Mouse (Mus musculus) embryonic stem cell, embryonic (primary cell): Measurements from ENCODE around the gene Srl.

Source experiments
- CTCF ChIA-PET, 4 experiments: fragments of 300-600 bp in 2 of 4; fragments of 350-600 bp in 2 of 4; sonication (Branson Sonifier 250); formaldehyde crosslinking; loops; one replicate each; lab custom pipeline; 2022; ENCODE audit warnings: inconsistent platforms in 2 of 4; lab: Charles Lee
- POLR2A ChIA-PET, 4 experiments: fragments of 300-600 bp in 2 of 4; fragments of 350-600 bp in 2 of 4; sonication (Branson Sonifier 250); formaldehyde crosslinking; loops; one replicate each; lab custom pipeline; 2022; ENCODE audit warnings: antibody characterized with exemption in 4 of 4, inconsistent platforms in 1 of 4; lab: Charles Lee

Srl gene

DNA sequence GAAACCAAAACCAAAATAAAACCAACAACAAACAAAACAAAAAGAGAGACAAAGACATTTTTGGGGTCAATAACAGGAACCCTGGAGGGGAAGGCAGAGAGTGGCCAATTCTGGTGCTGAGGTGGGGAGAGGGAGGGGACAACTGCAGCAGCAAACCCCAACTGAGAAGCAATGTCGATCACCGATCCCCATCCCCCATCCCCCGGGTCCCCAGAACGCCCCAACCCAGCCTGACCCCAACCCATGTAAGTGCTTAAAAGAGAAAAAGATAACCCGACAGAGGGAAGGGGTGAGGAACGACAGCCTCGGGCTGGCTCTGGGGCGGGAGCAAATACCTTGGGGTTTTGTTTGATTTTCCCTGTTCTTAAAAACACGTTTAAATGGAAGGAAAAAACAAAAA lies 3.2 kb upstream of the Srl start:
- POLR2A ChIA-PET: interaction anchor here in 3 of 4 experiments (0.8 to 2.1 kb wide), 9 partner anchors 12 to 335 kb away, joined by 3 to 28 read pairs (median 5); partner anchors contain the start of genes Pam16 (in 1 of the 3), Tfap4 (in 1 of the 3) and Ubald1 (in 1 of the 3)
- CTCF ChIA-PET: interaction anchor here in 3 of 4 experiments (0.6 to 2.8 kb wide), 6 partner anchors 11 to 490 kb away, joined by 3 to 9 read pairs (median 4); partner anchors contain the start of gene Tfap4 (in 2 of the 3)

DNA sequence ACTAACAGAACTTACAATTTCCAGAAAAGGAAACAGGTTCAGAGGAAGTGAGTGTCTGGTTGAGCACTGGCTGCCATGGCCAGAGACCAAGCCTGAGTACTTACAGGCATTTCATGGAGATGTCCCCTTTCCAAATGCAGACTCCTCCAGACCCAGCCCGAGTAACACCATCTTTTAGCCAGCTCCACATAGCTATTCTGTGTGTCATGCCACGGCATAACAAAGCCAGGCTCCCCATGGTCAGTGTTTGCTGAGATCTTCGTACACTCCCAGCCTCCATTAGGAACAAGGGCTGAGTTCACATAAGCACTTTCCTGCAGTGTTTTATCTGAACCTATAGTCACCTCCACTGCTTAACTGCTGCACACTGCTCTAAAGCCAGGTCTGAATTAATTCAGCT lies 1.6 kb upstream of the Srl start:
- ChIA-PET POLR2A (interaction anchor here (0.5 to 7.4 kb wide), 29 partner anchors 10 to 362 kb away, joined by 3 to 169 read pairs (median 4); partner anchors contain the start of genes Tfap4 (in 3 of the 4), Hmox2 (in 1 of the 4) and Pam16 (in 1 of the 4)), CTCF (interaction anchor here (0.6 to 5.7 kb wide), 17 partner anchors 9 to 276 kb away, joined by 3 to 46 read pairs (median 11); partner anchors contain the start of gene Tfap4 (in 2 of the 4))

DNA sequence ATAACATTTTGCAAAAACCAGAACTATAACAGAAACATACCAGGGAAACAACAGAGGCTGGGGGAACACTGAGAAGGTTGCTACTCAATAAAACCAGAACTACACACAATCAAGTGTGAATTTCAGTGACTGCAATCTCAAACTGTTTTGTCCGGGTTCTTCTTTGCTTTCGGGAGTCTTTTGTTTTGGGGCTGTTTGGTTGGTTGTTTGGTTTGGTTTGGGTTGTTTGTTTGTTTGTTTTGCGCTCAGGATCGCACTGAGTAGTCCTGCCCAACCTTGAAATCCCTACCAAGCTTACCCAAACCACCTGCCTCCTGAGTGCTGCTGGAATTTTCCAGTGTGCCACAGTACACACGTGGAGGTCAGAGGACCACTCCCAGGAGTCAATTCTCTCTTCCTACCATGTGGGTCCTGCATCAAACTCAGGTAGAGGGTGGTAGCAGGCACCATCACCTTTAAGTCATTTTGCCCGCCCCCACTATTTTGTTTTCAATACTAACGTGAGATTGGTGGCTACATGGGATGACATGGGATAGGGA lies 689 bp upstream of the Srl start:
- POLR2A ChIA-PET: interaction anchor here (0.5 to 7.4 kb wide), 112 partner anchors 9 to 603 kb away, joined by 3 to 169 read pairs (median 4); partner anchors contain the start of genes Coro7 (in 3 of the 4), Tfap4 (in 3 of the 4), Hmox2 (in 2 of the 4) and Pam16 (in 2 of the 4)
- CTCF ChIA-PET: interaction anchor here (0.5 to 5.7 kb wide), 63 partner anchors 9 to 695 kb away, joined by 3 to 46 read pairs (median 4); partner anchors contain the start of genes Tfap4 (in 3 of the 4), Slx4 (in 1 of the 4) and Zfp174 (in 1 of the 4)

DNA sequence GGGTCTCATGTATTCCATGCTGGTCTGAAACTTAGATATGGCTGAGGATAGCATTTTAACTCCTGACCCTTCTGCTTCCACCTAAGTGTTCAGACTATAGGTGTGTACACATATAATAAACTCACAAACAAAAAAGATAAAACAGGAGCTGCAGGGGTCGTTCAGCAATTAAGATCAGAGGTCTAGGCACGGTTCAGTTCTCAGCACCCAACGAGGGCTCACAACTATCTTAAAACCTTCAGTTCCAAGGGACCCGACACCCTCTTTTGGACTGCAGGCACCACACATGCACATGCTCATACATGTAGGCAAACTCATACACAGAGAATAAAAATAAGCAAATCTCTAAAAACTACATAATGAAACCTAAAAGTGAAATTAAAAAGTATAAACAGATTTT lies 583 bp downstream of the Srl start:
- CTCF ChIA-PET: interaction anchor here (0.5 to 5.7 kb wide), 37 partner anchors 8 to 797 kb away, joined by 3 to 46 read pairs (median 7); partner anchors contain the start of genes Tfap4 (in 3 of the 4) and Slx4 (in 1 of the 4)
- POLR2A ChIA-PET: interaction anchor here (0.6 to 7.4 kb wide), 65 partner anchors 8 to 668 kb away, joined by 3 to 169 read pairs (median 4); partner anchors contain the start of genes Coro7 (in 3 of the 4), Tfap4 (in 3 of the 4), Glis2 (in 2 of the 4) and Pam16 (in 2 of the 4)

DNA sequence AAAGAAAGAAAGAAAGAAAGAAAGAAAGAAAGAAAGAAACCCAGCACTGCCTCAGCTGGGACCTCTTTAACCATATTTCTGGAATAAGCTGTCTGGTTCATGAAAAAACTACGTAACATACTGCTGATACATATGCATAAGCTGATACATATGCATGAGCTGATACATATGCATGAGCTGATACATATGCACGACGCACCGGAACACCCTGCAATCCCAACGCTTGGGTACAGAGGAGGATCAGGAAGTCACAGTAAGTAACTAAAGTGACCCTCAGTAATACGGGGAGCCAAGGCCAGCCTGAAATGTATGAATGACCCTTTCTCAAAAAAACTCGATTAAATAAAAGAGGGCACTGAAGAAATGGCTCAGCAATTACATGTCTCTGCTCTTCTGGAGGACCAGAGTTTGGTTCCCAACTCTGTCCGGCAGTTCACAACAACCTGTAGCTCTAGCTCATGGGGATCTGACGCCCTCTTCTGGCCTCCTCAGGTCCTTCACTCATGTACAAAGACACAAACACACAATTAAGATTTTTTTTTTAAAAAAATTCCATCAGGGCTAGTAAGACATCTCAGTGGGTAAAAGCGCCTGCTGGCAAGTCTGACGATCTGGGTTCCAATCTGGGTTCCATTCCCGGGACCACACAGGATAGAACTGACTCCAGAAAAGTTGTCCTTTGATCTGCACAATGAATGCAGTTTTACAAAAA lies 1.4 kb downstream of the Srl start:
- ChIA-PET CTCF (interaction anchor here (0.5 to 5.7 kb wide), 39 partner anchors 9 to 442 kb away, joined by 3 to 46 read pairs (median 4); partner anchors contain the start of gene Tfap4 (in 2 of the 4)), POLR2A (interaction anchor here in 3 of 4 experiments (0.6 to 7.4 kb wide), 35 partner anchors 9 to 693 kb away, joined by 3 to 169 read pairs (median 4); partner anchors contain the start of genes Tfap4 (in 3 of the 3), Glis2 (in 2 of the 3), Pam16 (in 1 of the 3) and Ubald1 (in 1 of the 3))

DNA sequence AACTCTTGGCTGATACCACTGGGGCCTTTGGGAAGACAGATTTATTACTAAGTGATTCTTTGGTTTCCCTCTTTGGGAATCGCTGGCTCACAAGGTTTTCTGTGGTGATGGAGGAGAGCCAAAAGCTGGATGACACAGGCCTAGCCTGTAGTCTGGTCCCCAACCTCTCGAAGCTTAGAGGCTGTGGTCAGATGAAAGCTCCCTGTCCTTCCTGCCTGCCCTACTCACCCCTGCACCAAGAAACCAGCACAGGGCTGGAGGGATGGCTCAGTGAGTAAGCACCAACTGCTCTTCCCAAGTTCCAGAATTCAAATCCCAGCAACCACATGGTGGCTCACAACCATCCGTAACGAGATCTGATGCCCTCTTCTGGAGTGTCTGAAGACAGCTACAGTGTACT lies 2.1 kb downstream of the Srl start:
- ChIA-PET POLR2A (interaction anchor here in 3 of 4 experiments (0.7 to 7.4 kb wide), 32 partner anchors 9 to 692 kb away, joined by 3 to 169 read pairs (median 5); partner anchors contain the start of genes Tfap4 (in 3 of the 3), Glis2 (in 1 of the 3), Pam16 (in 1 of the 3) and Ubald1 (in 1 of the 3)), CTCF (interaction anchor here (0.5 to 5.7 kb wide), 33 partner anchors 9 to 341 kb away, joined by 3 to 46 read pairs (median 4); partner anchors contain the start of gene Tfap4 (in 2 of the 4))

DNA sequence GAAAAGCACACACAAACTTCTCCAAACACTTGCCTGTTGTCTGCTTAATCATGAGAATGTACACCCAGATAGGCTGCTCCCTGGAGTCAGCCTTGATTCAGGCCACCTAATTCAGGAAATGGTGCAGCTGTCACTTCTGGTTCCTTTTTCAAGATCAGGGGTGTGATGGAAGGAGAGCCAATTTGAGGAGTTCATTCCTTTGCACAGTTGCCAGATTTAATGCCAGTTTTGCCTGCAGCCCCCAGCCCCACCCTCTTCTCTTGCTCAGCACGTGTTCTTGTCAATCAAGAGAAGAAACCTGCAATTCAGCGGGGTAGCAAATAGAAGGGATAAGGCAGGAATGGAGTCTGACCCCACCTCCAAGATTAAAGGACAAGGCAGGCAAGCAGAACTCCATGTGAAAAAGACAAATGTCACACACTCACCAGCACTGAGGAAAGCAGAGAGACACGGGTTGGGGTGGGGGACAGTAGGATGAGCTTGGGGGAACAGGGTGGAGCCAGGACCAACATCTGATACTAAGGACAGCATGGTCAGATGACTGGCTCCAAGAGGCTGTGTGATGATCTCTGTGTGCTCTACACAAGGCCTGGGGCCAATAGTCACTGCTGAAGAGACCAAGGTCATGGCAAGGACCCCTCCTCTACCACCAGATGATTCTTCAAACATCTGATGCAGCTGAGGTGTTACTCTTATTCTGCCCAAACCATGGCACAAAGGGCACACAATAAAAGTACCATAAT lies 3.8 kb downstream of the Srl start:
- POLR2A ChIA-PET: interaction anchor here in 2 of 4 experiments (6.7 to 7.4 kb wide), 2 partner anchors 18 to 41 kb away, joined by 84 to 169 read pairs; partner anchors contain the start of gene Tfap4 (in 1 of the 2)
- CTCF ChIA-PET: interaction anchor here in 1 of 4 experiments (3.2 to 5.7 kb wide), 2 partner anchors 48 to 221 kb away, joined by 32 to 46 read pairs; no protein-coding TSS in a partner anchor

DNA sequence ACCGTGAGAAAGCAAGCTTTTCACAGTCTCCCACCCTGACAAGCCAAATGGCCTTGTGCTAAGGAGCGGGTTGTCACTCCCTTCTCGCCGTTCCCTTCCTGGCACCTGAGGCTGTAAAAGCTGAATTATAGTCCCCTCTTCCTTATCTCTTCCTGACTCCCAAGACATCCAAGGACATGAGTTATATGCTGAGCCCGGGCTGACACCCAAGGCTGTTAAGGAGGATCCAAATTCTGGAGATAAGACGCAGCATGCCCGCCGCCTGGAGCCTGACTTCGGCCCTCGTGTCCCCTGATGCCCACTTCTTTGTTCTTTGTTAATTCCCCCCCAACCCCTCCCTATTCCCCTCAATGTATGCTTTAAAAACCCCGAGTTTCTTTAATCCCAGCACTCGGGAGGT lies 14.2 kb downstream of the Srl start:
- CTCF ChIA-PET: interaction anchor here in 1 of 4 experiments (1.4 kb wide), 1 partner anchor 211 kb away, joined by 4 read pairs; no protein-coding TSS in a partner anchor
- POLR2A ChIA-PET: interaction anchor here in 2 of 4 experiments (0.7 to 1.8 kb wide), 4 partner anchors 12 to 52 kb away, joined by 3 to 7 read pairs (median 4); no protein-coding TSS in a partner anchor

DNA sequence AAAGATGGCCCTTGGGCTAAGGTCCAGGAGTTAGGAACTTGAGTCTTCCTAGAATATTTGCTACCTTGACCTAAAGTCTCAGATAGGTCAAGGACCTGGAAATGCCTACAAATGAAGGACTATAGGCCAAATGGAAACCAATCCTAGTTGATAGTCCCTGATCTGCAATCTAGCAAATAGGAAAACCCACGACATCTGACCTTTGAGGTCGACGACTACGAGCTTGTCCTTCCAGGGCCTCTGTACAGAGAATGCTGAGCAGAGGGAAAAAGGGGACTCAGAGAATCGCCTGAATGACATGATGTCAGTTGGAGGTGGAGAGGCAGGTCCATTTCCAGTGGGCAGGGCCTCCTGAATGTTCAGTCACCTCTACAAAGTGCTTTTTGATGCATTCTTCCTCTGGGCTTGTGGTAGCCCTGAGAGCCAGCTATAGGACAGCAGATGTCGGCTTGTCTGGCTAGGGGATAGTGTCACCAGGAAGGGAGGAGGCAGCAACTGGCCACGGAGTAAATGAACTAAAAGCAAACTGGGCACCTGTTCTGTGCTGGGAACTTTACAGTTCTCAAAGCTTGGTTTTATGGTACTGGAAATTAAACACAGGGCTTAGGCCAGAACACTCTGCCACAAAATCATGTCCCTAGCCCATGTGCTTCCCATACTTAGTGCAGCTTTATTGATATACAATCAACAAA lies 18.2 kb downstream of the Srl start:
- POLR2A ChIA-PET: interaction anchor here (0.5 to 1.9 kb wide), 11 partner anchors 9 to 599 kb away, joined by 3 to 7 read pairs (median 3); partner anchors contain the start of gene Srl (in 1 of the 4)

DNA sequence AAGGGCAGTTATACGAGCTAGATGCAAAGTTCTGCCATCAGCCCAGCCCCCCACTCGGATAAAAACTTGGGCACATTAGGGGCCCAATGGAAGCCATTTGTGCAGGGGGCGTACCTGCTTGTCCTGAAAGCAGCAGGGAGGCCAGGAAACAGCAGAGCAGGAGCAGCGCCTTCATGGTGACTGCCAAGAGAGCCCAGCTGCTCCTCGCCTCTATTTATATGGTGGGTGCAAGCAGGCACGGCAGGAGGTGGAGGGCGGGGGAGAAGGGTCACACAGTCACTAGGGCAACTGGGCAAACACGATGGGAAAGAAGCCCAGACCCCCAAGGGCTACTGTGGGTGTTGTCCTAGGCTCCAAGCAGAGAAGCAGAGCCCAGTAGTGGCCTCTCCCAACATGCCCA lies 18.7 kb downstream of the Srl start:
- CTCF ChIA-PET: interaction anchor here in 3 of 4 experiments (0.6 to 2.5 kb wide), 6 partner anchors 13 to 45 kb away, joined by 3 to 8 read pairs (median 3); partner anchors contain the start of gene Srl (in 1 of the 3)
- POLR2A ChIA-PET: interaction anchor here (0.5 to 2.1 kb wide), 12 partner anchors 11 to 53 kb away, joined by 3 to 9 read pairs (median 3); partner anchors contain the start of gene Srl (in 3 of the 4)

More for the DNA sequence above, 18.2 kb downstream of the Srl start:
- CTCF ChIA-PET: interaction anchor here in 2 of 4 experiments (1.0 to 2.5 kb wide), 4 partner anchors 13 to 34 kb away, joined by 3 to 8 read pairs (median 3); partner anchors contain the start of gene Srl (in 1 of the 2)

DNA sequence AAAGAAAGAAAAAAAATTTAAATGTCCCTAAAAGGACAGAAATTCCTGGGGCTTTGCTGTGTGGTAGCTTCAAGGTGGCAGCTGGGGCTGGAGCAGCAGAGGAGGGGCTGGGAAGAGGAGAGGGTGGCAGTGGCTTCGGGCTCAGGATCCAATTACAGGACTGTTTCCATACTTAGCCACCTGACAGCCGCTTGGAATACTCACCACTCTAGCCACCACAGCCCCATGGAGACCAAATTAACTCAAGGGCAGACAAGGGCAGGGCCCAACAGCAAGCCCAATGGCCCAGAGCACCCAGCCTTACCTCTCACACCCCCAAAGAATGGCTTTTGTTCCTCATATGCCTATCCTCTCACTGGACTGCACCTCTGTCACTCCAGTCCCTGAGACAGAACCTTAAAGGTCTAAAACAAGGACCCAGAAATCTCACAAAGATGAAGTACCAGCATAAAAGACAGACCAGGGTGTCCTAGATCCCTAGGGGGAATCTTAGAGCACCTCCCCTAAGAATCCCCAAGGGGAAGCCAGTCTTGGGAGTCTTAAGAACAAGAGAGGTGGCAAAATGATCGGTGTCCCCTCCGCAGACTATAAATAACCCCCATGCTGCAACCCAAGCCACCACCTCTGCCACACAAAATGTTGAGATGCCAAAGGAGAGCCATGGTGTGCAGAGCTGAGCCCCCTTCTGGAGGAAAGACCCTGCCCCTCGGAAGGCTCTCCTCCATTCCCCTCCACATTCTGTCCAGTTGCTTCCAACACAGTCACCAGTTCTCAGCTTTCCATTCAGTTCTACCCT lies 19.7 kb downstream of the Srl start:
- CTCF ChIA-PET: interaction anchor here in 2 of 4 experiments (0.7 to 1.9 kb wide), 3 partner anchors 20 to 46 kb away, joined by 3 to 5 read pairs (median 3); partner anchors contain the start of gene Srl (in 1 of the 2)

DNA sequence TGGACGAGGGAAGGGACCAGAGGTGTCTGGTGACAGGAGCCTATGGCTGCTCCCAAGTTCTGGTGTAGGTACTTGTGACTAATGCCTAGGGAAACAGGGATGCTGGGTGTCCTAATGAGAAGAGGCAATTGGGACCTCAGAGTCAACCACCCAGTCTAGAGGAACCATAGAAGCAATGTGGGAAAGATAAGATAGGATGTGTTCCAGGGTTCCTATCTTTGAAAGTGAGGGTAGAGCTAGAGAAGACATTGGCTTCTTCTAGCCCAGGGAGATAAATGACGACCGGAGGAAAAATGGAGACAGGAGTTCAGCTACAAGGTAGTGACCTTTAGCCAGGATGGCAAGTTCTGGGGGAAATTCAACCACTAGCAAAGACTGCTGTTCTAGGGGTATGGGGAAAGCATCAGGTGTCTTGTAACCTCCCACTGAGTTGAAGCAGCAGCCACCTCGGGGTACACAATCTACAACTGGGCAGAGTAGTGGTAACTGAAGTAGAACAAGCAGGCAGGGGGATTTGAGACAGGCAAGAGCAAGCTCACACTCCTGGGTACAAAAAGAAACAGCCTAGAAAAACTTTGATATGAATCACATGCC lies 20.4 kb downstream of the Srl start:
- CTCF ChIA-PET: interaction anchor here in 2 of 4 experiments (0.7 to 1.9 kb wide), 2 partner anchors 20 to 47 kb away, joined by 3 to 5 read pairs; partner anchors contain the start of gene Srl (in 1 of the 2)
- POLR2A ChIA-PET: interaction anchor here in 3 of 4 experiments (0.5 to 2.1 kb wide), 10 partner anchors 11 to 66 kb away, joined by 3 to 9 read pairs (median 4); partner anchors contain the start of gene Srl (in 1 of the 3)

More for the DNA sequence above, 19.7 kb downstream of the Srl start:
- POLR2A ChIA-PET: interaction anchor here in 3 of 4 experiments (0.7 to 2.1 kb wide), 14 partner anchors 12 to 86 kb away, joined by 3 to 9 read pairs (median 4); partner anchors contain the start of gene Srl (in 2 of the 3)

DNA sequence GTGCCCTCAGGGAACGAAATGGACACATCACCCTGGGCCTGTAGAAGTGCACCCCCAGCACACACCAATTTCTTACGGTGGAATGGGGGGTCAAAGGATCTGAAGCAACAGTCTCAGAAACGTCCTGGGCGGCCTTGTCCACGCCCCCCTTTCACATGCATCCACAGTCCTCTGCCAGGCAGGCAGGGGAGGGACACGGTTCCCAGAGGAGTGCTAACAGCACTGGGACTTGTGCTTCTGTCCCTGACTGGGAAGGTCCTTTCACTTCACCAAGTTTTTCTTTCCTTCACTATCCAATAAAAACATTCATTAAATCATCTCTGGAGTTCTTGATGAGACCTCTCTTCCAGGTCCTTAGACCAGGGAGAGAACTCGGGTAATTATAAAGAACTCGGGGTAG lies 20.9 kb downstream of the Srl start:
- CTCF ChIA-PET: interaction anchor here in 1 of 4 experiments (2.0 kb wide), 1 partner anchor 32 kb away, joined by 5 read pairs; no protein-coding TSS in a partner anchor
- POLR2A ChIA-PET: interaction anchor here in 3 of 4 experiments (0.5 to 1.8 kb wide), 7 partner anchors 10 to 65 kb away, joined by 3 to 8 read pairs (median 3); no protein-coding TSS in a partner anchor

DNA sequence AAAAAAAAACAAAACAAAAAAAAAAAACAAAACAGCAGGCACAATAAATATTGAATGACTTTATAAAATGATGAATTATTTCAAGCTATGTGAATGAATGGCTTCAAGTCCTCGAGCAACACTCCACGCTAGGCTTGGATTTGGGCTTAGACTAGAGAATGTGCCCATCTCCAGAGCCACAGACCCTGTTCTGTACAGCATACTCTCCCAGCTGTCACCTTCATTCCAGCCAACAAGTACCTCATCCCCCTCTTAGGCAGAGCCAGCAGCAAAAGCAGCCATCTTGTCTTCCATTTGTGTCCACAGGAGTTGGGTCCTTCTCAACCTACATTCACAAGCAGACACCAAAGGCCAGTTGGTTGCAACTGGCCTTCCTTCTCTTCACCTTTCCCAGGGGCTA lies 21.8 kb downstream of the Srl start:
- POLR2A ChIA-PET: interaction anchor here in 2 of 4 experiments (0.8 to 1.4 kb wide), 4 partner anchors 13 to 208 kb away, joined by 3 to 4 read pairs (median 3); no protein-coding TSS in a partner anchor
- CTCF ChIA-PET: interaction anchor here (0.6 to 2.0 kb wide), 5 partner anchors 31 to 93 kb away, joined by 3 to 8 read pairs (median 5); no protein-coding TSS in a partner anchor
